In genomic region chr10:13119300-13119699, GRCm38 (mm10) we compare ENCODE assay signal across 20 mouse cellular contexts. TPM values are rescaled to one million over a fixed set of nuclear protein-coding genes. Genes with fewer than 3 reads are reported as not detected.
DNase-seq lines count a peak whose midpoint lies in the region; ATAC-seq lines count a peak whose summit lies in the region.
"Had no signal": no experiment of that assay in that cellular context is flagged by ENCODE, and none has a peak within 500 bp of the region (broad histone marks: within the 10 kb centered on the region; RNA-seq: fewer than 3 reads in every experiment).

No protein-coding gene starts in this region.

- H3K4me2 ChIP-seq in heart, embryonic 14.5 days (ENCODE audit: low read length): no peak overlapping the region
- H3K4me2 ChIP-seq in kidney, embryonic 16.5 days (replicated peaks; ENCODE audit: low read depth, low read length): no peak overlapping the region
- H3K4me2 ChIP-seq in embryonic facial prominence, embryonic 14.5 days (ENCODE audit: low read depth, low read length): no peak overlapping the region
- H3K4me2 ChIP-seq: embryonic facial prominence, embryonic 12.5 days; limb, embryonic 12.5 days had no signal

- intact Hi-C loops in heart, postnatal 36 days (cut with DNase I): no loop called here

- ATAC-seq in heart, embryonic 14.5 days (ENCODE audit: insufficient number of reproducible peaks, insufficient read depth, low FRiP score, low read depth): no peak
- no peak for ATAC-seq in kidney, embryonic 16.5 days (ENCODE audit: low FRiP score, low TSS enrichment)
- 0 out of 2 replicates have a peak, but pooled peaks have one; percentile 15 for ATAC-seq in embryonic facial prominence, embryonic 14.5 days (ENCODE audit: low read depth)
- ATAC-seq: forebrain, postnatal 0 days had no signal

- WGBS in heart, embryonic 14.5 days: 38% methylated on average over 2 of the region's 2 CpGs
- 20% methylated on average over 2 of the region's 2 CpGs for WGBS in kidney, embryonic 16.5 days
- WGBS in embryonic facial prominence, embryonic 10.5 days: 55% methylated on average over 2 of the region's 2 CpGs
- 63% methylated on average over 1 of the region's 2 CpGs for WGBS in embryonic facial prominence, embryonic 14.5 days

- H3K27ac ChIP-seq in heart, embryonic 14.5 days (replicated peaks in 1 of 2; ENCODE audit: control insufficient read depth in 1 of 2, insufficient read depth in 1 of 2, low read depth in 2 of 2, low read length in 2 of 2): peak overlapping the region; percentile 24 to 74; a peak in 2 of 4 replicates
- H3K27ac ChIP-seq in kidney, embryonic 16.5 days (ENCODE audit: low read length): peak overlapping the region; percentile 17
- H3K27ac ChIP-seq in embryonic facial prominence, embryonic 10.5 days (replicated peaks): peak overlapping the region; percentile 78
- 0 out of 2 replicates have a peak overlapping the region, but pooled peaks have one; percentile 15 for H3K27ac ChIP-seq in embryonic facial prominence, embryonic 14.5 days (replicated peaks; ENCODE audit: low read depth, low read length)

- H3K4me3 ChIP-seq in heart, embryonic 14.5 days (ENCODE audit: control insufficient read depth in 1 of 2, insufficient read depth in 1 of 2, low read depth in 1 of 2, low read length in 2 of 2): no peak overlapping the region
- H3K4me3 ChIP-seq in kidney, embryonic 16.5 days (ENCODE audit: low read length): no peak overlapping the region
- no peak overlapping the region for H3K4me3 ChIP-seq in embryonic facial prominence, embryonic 10.5 days
- no peak overlapping the region for H3K4me3 ChIP-seq in embryonic facial prominence, embryonic 14.5 days (ENCODE audit: low read depth, low read length)
- H3K4me3 ChIP-seq: embryonic facial prominence, embryonic 12.5 days; limb, embryonic 12.5 days had no signal

- H3K27me3 ChIP-seq in heart, embryonic 14.5 days (ENCODE audit: control insufficient read depth, insufficient read depth, low read length): no peaks in the 10 kb centered on the region
- no peaks in the 10 kb centered on the region for H3K27me3 ChIP-seq in kidney, embryonic 16.5 days (ENCODE audit: insufficient read depth, low read length)
- H3K27me3 ChIP-seq in embryonic facial prominence, embryonic 10.5 days (replicated peaks; ENCODE audit: low read depth, poor library complexity, severe bottlenecking): no peaks in the 10 kb centered on the region
- H3K27me3 ChIP-seq in embryonic facial prominence, embryonic 14.5 days (replicated peaks; ENCODE audit: control insufficient read depth, insufficient read depth, low read length): no peaks in the 10 kb centered on the region
- H3K27me3 ChIP-seq: embryonic facial prominence, embryonic 12.5 days; limb, embryonic 12.5 days had no signal

- H3K9ac ChIP-seq in heart, embryonic 14.5 days (ENCODE audit: low read length): no peak overlapping the region
- no peak overlapping the region for H3K9ac ChIP-seq in kidney, embryonic 16.5 days (replicated peaks; ENCODE audit: low read length)
- no peak overlapping the region for H3K9ac ChIP-seq in embryonic facial prominence, embryonic 14.5 days (ENCODE audit: low read depth, low read length)
- H3K9ac ChIP-seq: embryonic facial prominence, embryonic 12.5 days; forebrain, postnatal 0 days; limb, embryonic 12.5 days had no signal

- H3K36me3 ChIP-seq in heart, embryonic 14.5 days (ENCODE audit: control insufficient read depth, insufficient read depth, low read length): peaks cover 56% of the 10 kb centered on the region
- no peaks in the 10 kb centered on the region for H3K36me3 ChIP-seq in kidney, embryonic 16.5 days (ENCODE audit: insufficient read depth, low read length)
- H3K36me3 ChIP-seq in embryonic facial prominence, embryonic 10.5 days (replicated peaks): no peaks in the 10 kb centered on the region
- H3K36me3 ChIP-seq in embryonic facial prominence, embryonic 14.5 days (ENCODE audit: control insufficient read depth, insufficient read depth, low read length): peaks cover 17% of the 10 kb centered on the region; the same call in 1 of the 2 replicates
- H3K36me3 ChIP-seq: embryonic facial prominence, embryonic 12.5 days; limb, embryonic 12.5 days had no signal

- no peak for DNase-seq in heart, postnatal 36 days
- no peak for DNase-seq in kidney, adult 11 months
- no peak for DNase-seq in embryonic facial prominence, embryonic 10.5 days (ENCODE audit: low spot score)
- DNase-seq in embryonic facial prominence, embryonic 14.5 days (ENCODE audit: low spot score): no peak
- no peak for DNase-seq in right cerebral cortex, adult 18-20 months
- no peak for DNase-seq in thymus, postnatal 4 days
- DNase-seq: adrenal gland, postnatal 36 days; cerebellum, postnatal 25 days; forebrain, postnatal 0 days; gastrocnemius, postnatal 14 days; lung, postnatal 10 days; right cerebral cortex, postnatal 4 days; thymus, postnatal 14 days had no signal

- peaks cover 18 to 43% of the 10 kb centered on the region in 2 experiments for H3K4me1 ChIP-seq in heart, embryonic 14.5 days (ENCODE audit: control insufficient read depth in 2 of 2, insufficient read depth in 2 of 2, low read length in 2 of 2)
- H3K4me1 ChIP-seq in kidney, embryonic 16.5 days (ENCODE audit: insufficient read depth, low read length): peaks cover 9% of the 10 kb centered on the region
- peaks cover 50% of the 10 kb centered on the region for H3K4me1 ChIP-seq in embryonic facial prominence, embryonic 10.5 days
- H3K4me1 ChIP-seq in embryonic facial prominence, embryonic 14.5 days (ENCODE audit: control insufficient read depth, insufficient read depth, low read length): peaks cover 4% of the 10 kb centered on the region; the same call in 1 of the 2 replicates

- H3K9me3 ChIP-seq in heart, embryonic 14.5 days (ENCODE audit: control insufficient read depth, low read length): no peaks in the 10 kb centered on the region
- H3K9me3 ChIP-seq in kidney, embryonic 16.5 days (ENCODE audit: low read length): no peaks in the 10 kb centered on the region
- H3K9me3 ChIP-seq in embryonic facial prominence, embryonic 10.5 days: no peaks in the 10 kb centered on the region
- no peaks in the 10 kb centered on the region for H3K9me3 ChIP-seq in embryonic facial prominence, embryonic 14.5 days (ENCODE audit: control insufficient read depth, low read length)
- H3K9me3 ChIP-seq: embryonic facial prominence, embryonic 12.5 days; limb, embryonic 12.5 days had no signal

RNA-seq across cellular contexts. Expression of gene Zc2hc1b, which starts 58.5 kb away (rescaled TPM):
- not detected in 2 replicates for polyA plus RNA-seq in heart, embryonic 14.5 days (2014; fragmentation: Nextera tagmentation; extraction: Ambion mirVana)
- not detected for total RNA-seq in heart, postnatal 36 days (2021)
- not detected in 2 replicates for polyA plus RNA-seq in kidney, embryonic 16.5 days (2015; fragmentation: Nextera tagmentation; extraction: Ambion mirVana)
- not detected in 2 replicates for polyA plus RNA-seq in embryonic facial prominence, embryonic 10.5 days (2016; fragmentation: Nextera tagmentation; extraction: Ambion mirVana)
- not detected in 2 replicates for polyA plus RNA-seq in embryonic facial prominence, embryonic 14.5 days (2014; fragmentation: Nextera tagmentation; extraction: Ambion mirVana)
- total RNA-seq: adrenal gland, postnatal 36 days; forebrain, postnatal 0 days; gastrocnemius, postnatal 14 days; layer of hippocampus, adult 18-20 months; left cerebral cortex, adult 18-20 months; MEL had no signal
- polyA plus RNA-seq: embryonic facial prominence, embryonic 12.5 days; forebrain, postnatal 0 days; limb, embryonic 12.5 days had no signal

RNA-seq across cellular contexts. Expression of gene Plagl1, which starts 59.0 kb away (rescaled TPM):
- 279 and 282 TPM in 2 replicates for polyA plus RNA-seq in heart, embryonic 14.5 days (2014; fragmentation: Nextera tagmentation; extraction: Ambion mirVana)
- 1 to 10 TPM; 7.2 to 8.4 TPM for total RNA-seq in heart, postnatal 36 days (2021)
- 83.8 and 93.0 TPM in 2 replicates for polyA plus RNA-seq in kidney, embryonic 16.5 days (2015; fragmentation: Nextera tagmentation; extraction: Ambion mirVana)
- polyA plus RNA-seq in embryonic facial prominence, embryonic 10.5 days (2016; fragmentation: Nextera tagmentation; extraction: Ambion mirVana): 69.6 and 77.8 TPM in 2 replicates
- 391 and 411 TPM in 2 replicates for polyA plus RNA-seq in embryonic facial prominence, embryonic 14.5 days (2014; fragmentation: Nextera tagmentation; extraction: Ambion mirVana)
- total RNA-seq: MEL had no signal

Comparison
In these comparisons a context has a peak if more than half of its experiments do, and no peak if none do; other contexts are left out.
1. H3K27ac ChIP-seq: peak in every context shown above with its lines; median percentile 78 in embryonic facial prominence, embryonic 10.5 days; 49 in heart, embryonic 14.5 days; 17 in kidney, embryonic 16.5 days; 15 in embryonic facial prominence, embryonic 14.5 days.